Mouse (Mus musculus) WW6 (cell line): ENCODE data around the gene Med18.
"Not testable (repeated sequence)": the region's sequence is repeated elsewhere in the genome, so short reads cannot be mapped to it uniquely, and the experiment has no call there.

Experiments used
- DNase-seq: peaks from one replicate; pipeline ENCODE4 v3.0.0-alpha.2; 2013; ENCODE audit warnings: low read depth, low spot score

Med18 gene

GRCm38 (mm10) chr4:132421923-132422782, 41.6 kb downstream of the Med18 start, which contains the start of gene Phactr4:
Gene Phactr4 (minus strand): TSS chr4:132422489.
- peak; percentile 87 for DNase-seq

- DNase-seq, result no peak
These were observed 42.2 kb downstream of the Med18 start for GRCm38 (mm10) chr4:132421556-132421922.

GRCm38 (mm10) chr4:132420471-132420870, 43.2 kb downstream of the Med18 start:
- no peak for DNase-seq

- no peak for DNase-seq
These were observed 47.8 kb downstream of the Med18 start for GRCm38 (mm10) chr4:132415966-132416365.

GRCm38 (mm10) chr4:132413257-132413656, 50.5 kb downstream of the Med18 start:
- DNase-seq, result not testable (repeated sequence)

GRCm38 (mm10) chr4:132411322-132412094, 52.2 kb downstream of the Med18 start:
- no peak for DNase-seq

GRCm38 (mm10) chr4:132409587-132410229, 54.0 kb downstream of the Med18 start:
- DNase-seq, result no peak
